Mouse (Mus musculus) thymus, postnatal 36 days (tissue): ENCODE measurements around the gene Arfgap1.
A peak's percentile ranks its signal among the peaks of the same experiment; 100 is the strongest.

ENCODE experiments used
- DNase-seq, 2 experiments: peaks; one replicate each; pipeline ENCODE4 v3.0.0; 2022; ENCODE audit warnings: mixed read lengths in 2 of 2

Arfgap1 gene

DNA sequence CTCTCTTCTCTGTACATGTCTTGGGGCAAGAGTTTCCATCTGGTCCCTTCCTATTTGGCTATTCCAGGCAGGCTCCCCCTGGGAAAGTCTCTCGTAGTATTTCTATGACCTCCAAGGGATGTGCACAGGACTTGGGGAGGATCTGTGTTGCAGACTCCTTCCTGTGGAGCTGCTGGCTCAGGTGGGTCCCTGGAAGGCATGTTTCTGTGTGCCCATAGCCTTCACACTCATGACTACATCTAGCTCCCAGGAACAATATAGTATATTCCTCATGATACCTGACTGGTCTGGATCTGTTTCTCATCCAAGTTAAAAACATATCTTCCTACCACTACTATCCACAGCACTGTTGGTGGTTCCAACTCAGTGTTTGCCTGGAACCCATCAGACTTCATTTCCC, 20.0 kb downstream of the Arfgap1 start:
- no peak for DNase-seq

DNA sequence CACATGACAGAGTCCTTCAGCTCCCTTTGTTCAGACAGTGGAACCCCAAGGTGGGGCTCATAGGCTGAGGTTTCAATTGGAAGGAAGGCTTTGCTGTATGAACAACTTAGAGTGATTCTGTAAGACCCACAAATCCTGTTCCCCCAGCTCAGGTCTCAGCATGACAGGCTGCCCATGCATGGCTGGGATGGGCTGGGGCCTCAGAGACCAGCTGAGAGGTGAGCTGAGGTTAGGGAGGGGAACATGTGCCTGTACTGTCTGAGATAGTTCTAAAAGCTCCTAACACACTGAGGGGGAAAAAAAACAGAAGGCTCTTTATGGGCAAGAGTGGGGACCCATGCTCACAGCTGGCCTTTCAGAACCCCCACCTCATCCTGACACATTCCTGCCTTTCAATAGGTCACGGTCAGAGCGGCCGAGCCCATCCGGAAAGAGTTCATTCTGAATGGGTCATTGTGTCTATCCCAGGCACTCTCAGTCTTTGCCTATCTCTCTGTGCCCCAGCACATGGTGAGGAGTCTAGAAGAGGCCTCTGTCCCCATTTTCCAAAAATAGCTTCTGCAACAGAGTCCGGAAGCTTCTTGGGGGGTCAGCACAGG, 20.5 kb downstream of the Arfgap1 start:
- no peak for DNase-seq

DNA sequence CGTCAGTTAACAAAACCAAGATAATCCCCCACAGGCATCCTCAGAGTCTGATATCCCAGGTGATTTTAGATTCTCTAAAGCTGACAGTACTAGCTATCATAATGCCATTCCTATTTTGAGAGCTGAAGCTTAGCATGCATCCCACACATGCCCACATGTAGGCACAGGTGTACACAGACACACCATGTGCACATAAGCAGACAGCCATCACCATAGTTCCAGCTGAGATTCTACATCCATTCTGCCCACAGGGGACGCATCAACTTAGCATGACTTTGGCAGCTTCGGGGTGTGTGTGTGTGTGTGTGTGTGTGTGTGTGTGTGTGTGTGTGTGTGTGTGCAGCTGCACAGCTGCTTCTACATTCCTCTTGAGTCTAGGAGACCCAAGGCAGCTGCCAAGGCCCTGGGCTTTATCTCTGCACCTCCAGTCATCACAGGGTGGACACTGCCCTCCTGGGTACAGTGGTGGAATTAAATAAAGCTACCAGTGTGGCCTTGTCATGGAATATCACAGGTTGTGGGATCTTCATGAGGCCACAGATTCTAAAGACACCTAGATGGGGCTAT, 21.4 kb downstream of the Arfgap1 start:
- no peak for DNase-seq

DNA sequence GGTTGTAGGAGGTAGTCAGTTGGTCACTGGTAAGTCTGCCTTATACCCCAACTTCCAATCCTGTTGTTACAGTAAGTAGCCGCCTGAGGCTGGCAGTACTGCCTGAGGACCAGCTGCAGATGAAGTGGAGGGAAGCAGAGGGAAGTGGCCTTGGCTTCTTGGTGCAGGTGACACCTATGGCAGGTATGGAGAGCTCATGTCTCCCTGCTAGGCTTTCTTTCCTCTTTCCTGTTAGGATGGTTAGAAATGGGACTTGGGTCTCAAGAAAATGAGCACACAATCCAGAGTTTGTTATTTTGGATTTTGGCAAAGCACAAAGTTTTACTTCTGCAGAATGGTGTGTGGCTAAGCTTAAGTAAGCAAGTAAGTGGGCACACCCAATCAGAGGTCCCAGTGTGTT, 21.9 kb downstream of the Arfgap1 start:
- DNase-seq, result no peak

DNA sequence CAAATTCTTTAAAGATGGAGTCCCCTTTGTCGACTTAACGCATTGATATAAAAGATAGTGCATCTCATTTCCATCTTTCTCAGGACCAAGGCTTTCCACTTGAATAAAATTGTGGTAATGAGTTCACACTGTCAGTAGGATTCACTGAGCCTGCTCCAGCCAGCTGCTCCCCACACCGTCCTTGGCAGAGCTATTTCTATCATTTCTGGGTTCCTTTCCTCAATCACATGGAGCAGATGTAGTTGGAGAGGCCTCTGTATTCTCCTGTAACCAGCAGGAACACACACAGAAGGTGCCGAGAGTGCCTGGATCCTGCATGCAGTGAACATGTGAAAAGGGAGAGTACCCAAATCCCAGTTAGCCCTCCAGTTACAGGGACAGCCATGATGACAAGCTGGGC, 23.3 kb downstream of the Arfgap1 start:
- DNase-seq, result no peak

DNA sequence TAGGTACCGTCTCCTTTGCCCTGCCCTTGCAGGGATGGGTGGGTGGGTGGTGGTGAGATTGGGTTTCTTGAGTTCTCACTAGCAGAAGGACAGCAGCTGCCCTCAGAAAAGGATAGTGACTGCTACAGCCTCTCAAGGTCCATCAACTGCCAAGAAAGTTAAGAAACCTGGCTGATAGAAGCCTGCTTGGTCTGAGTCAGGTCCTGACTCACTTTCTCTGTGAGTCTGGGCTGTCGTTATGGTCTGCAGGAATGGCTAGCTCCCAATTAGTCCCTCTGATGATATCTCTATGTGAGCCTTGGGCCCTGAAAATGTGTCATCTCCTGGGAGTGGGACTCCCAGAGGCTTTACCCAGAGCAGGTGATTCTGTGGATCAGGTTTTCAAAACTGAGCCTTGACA, 27.3 kb downstream of the Arfgap1 start:
- no peak for DNase-seq

DNA sequence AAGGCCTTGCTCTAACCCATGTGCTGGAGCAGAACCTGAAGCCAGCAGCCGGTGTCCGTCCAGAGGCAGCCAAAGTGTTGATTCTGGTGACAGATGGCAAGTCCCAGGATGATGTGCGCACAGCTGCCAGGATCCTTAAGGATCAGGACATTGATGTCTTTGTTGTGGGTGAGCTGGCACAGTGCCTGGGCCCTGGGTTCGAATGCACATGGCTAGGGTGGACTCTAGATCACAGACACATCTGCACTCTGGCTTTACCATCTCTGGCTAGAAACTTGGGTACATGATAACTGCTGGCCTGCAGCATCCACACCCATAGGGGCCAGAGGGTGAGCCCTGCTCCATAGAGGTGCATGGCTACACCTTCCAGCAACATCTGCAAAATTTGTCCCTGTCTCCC, 28.4 kb downstream of the Arfgap1 start:
- no peak for DNase-seq

DNA sequence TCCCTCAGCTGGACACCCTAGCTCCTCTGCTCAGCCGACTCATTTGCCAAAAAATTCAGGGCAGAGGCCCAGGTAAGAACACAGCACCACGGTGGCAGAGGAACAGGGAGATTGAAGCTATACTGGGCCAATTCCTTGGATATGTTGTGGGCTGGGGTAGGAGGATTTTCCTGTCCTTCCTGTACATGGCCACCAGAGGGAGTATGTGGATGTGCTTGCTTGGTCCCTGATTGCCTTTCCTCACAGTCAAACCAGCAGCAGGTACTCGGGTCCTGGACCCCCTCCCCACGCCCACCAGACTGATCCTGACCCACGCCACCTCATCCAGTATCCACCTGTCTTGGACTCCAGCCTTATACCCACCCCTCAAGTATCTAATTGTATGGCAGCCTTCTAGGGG, 29.4 kb downstream of the Arfgap1 start:
- DNase-seq, result peak; percentile 6 to 22

DNA sequence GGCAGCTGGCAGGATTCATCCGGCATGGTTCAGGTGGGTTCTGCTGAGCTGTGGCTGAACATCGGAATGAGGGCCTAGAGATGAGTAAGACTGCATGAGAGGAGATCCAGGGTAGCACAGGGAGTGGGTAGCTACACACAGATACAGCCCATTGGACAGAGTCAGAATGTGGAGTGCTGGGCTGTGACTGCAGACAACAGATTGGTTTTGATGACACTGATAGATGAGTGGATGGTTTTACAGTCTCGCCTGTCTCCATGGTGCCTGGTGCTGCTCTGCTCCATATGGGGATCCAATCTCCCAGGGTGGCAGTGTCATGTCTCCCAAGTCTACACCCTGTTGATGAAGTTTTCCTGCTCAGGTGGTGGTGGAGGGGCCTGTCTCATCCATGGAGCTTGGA, 29.9 kb downstream of the Arfgap1 start:
- no peak for DNase-seq

DNA sequence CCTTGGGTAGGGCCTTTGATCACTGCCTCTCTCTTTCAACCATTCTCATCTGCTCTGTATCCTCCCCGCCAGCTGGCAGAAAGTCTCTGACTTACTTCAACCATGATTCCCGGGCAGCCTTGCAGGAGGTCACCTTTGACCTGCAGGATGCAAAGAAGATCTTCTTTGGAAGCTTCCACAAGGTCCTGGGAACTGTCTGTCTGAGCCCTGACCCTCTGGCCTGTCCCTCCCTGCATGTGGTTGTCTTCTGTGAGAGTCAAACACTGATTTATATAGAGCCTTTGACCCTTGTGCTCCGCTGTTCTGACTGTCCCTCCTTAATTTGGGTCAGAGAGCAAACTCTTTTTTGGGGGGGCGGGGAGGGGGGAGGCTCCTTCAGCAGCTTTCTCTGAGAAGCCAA, 40.0 kb downstream of the Arfgap1 start:
- DNase-seq, result no peak

DNA sequence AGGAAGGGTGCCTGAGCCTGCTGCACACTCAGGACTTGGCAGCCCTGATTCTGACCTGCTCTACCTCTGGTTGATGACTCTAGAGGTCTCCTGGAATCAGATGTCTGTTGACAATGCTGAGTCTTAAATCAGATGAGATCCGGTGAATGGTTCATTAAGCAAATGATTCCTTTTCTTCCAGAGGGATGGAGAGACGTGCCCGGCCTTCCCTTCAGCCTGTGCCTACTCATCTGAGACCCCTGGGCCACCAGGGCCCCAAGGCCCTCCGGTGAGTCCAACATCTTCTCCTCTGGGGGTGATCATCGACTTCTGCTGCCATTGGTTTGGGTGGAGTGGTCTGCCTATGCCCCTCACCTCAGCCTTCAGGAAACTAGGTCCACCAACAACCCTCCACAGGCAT, 41.3 kb downstream of the Arfgap1 start:
- no peak for DNase-seq

DNA sequence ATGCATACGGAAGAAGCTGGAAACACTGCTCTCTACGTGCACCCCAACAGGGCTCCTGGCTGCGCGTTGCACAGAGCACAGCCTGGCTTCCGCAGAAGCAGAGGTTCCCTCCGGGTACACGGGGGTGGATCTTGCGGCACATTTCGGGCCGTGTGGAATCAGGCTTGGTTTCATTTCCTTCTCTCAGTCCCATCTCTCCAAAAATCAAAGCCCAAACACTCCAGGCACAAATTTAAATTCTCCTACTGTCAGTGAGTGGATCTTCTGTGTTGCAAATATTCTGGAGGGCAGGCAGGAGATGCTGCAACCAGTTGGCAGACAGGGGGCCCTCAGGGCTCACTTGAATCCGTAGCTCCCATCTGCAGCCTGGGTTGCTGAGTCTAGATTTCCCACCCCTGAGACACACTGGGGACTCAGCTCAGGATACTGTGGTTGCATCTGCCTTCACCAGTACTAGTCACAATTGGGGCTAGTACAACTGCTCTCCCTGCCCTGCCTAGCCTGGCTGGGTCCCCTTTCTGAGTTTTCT, 64.4 kb downstream of the Arfgap1 start:
- no peak for DNase-seq
